Mouse (Mus musculus): ENCODE results near the gene Spdl1. TPM values are rescaled to one million over a fixed set of nuclear protein-coding genes. Genes with fewer than 3 reads are reported as not detected.
"Not testable (repeated sequence)": the region's sequence is repeated elsewhere in the genome, so short reads cannot be mapped to it uniquely, and the experiment has no call there.

The Spdl1 gene
- total RNA-seq, 2 experiments from 2014 or later: 0.36 to 0.42 TPM

DNA sequence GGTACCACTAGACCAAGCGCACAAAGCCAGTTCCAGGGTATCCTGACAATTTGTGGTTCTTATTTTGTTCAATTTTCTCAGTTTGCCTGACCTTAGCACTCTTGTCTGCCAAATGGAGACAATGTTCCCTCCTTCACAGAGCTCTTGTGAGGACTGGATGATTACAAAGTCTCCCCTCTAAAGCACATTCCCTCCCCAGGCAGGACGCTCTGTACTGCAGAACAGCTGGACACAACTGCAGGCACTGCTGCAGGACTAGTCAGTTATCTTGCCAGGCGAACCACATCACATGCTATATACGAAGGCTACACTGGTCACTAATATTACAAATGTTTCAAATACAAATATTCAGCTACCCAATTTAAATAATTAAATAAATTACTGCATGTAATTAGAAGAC lies 8.7 kb downstream of the Spdl1 start:
- DNase-seq (ENCODE audit: low spot score): no peak
- intact Hi-C loops (cut with DNase I): no loop called here

DNA sequence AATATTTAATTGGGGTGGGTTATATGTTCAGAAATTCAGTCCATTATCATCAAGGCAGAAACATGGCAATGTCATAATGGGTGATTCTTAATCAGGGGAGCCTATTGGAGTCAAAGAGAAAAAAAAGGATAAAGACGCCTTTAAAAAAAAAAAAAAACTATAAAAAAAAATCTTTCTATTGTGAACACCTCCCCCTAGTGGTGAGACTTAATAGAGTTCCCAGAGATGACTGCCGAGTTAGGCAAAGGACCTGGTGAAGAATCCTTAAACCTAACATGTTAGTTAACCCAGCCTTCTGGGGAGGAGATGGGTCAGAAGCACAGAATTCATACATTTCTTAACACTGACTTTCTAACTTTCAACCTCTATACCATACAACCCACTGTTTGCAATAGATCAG lies 18.7 kb downstream of the Spdl1 start:
- intact Hi-C loops (cut with DNase I): loop anchor here (2.0 kb wide), 1 partner anchor 502 kb away; no protein-coding TSS in a partner anchor
- DNase-seq (ENCODE audit: low spot score): no peak

DNA sequence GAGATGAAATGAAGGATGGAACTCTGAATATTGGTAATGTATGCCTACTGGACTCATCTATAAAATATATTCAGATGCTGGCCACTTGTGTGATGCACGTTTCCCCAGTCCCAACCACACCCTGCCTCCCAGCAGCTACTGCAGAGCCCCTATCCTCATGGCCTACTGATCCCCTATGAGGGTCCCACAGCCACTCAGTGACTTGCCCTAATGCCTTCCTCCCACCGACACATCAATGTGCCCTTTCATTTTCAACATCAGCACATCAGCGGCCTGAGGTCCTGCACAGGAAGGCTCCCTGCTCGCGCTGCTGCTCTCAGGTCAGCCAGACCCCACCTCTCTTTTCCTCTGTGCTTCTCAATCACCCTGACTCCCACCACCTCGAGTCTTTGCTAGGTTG lies 19.1 kb downstream of the Spdl1 start:
- intact Hi-C loops (cut with DNase I): loop anchor here (2.0 kb wide), 1 partner anchor 502 kb away; no protein-coding TSS in a partner anchor
- DNase-seq (ENCODE audit: low spot score): no peak

DNA sequence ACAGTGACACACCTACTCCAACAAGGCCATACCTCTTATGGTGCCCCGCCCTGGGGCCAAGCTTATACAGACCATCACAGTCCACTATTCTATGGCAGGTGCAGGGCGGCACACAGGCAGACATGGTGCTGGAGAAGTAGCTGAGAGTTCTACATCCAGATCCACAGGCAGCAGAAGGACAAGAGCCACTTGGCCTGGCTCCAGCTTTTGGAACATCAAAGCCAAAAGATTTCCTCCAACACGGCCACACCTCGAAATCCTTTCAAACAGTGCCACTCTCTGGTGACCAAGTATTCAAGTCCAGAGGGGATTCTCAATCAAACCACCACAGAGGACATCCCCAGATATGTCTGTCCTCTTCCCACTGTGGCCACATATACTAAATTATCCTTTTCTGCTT lies 28.4 kb downstream of the Spdl1 start:
- DNase-seq (ENCODE audit: low spot score); intact Hi-C loops (cut with DNase I): not testable (repeated sequence)

DNA sequence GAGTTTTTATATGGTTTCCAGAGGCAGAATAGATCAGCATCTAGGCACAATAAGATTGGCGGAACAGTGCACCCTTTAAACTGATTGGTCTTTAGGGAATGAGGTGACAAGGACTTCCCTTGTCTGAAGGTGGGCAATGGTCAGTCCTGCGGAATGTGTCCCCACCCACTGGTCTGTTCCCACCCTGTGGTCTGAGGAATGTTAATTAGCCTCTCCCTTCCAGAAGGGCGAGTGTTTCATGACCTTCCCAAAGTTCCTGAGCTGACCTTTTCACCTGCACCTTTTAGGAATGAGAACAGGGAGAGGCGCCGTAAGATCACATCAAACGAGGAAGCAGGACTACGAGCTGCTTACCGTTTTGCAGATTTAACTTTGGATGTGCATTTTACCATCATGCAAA lies 35.4 kb downstream of the Spdl1 start:
- intact Hi-C loops (cut with DNase I); DNase-seq (ENCODE audit: low spot score): not testable (repeated sequence)

DNA sequence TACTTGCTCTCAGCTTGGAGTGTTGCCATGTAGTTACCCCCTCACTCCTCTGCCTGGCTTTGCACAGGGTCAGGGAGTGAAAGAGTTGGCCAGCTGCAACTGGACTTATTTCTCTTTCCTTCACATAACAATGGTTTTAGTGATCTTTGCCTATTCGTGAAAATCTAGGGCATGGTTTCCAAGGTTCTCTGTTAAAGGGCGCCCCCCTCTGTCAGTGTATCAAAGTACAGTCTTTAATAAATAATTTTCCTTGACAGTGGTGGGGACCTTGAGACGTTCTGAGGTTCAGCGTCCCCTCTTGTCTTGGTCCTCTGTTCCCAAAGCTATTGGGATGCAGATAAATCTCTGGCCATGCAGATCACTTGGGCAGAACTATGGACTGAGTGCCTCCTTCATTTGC lies 37.3 kb downstream of the Spdl1 start:
- intact Hi-C loops (cut with DNase I): no loop called here
- DNase-seq (ENCODE audit: low spot score): no peak

DNA sequence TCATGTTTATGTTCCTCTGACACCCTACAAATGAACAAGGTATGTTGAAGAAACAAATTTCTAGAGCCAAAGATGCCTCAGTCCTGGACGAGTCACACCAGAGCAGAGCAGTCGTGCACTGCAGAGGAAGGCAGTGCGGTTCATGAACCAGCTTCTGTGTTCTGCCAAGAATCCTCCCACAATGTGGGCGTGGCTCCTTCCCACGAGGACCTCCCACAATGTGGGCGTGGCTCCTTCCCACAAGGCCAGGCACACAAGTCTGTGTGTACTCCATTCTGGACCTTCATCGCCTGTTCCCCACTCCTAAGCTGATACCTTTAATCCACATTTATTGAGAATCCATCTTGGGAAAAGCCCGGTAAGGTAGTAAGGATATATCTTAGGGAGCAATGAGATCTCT lies 41.6 kb downstream of the Spdl1 start:
- DNase-seq (ENCODE audit: low spot score): no peak
- intact Hi-C loops (cut with DNase I): no loop called here

DNA sequence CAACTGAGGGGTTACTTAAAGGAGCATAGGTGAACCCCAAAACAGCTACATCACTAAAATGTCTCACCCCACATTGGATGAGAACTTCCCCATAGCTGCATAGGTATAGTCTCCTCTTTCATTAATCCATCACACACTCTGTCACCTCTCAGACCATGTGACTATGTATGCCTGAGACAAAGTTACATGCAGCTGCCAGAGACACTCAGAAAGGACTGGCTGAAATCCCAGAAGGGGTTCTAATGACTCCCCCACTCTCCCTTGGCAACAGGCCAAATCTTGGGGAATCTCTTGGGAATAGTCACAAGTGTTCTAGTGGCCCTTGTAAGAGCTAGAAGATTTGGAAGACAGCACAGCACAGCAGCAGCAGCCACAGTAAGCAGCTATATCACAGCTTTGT lies 48.6 kb downstream of the Spdl1 start:
- DNase-seq (ENCODE audit: low spot score): no peak
- intact Hi-C loops (cut with DNase I): no loop called here

DNA sequence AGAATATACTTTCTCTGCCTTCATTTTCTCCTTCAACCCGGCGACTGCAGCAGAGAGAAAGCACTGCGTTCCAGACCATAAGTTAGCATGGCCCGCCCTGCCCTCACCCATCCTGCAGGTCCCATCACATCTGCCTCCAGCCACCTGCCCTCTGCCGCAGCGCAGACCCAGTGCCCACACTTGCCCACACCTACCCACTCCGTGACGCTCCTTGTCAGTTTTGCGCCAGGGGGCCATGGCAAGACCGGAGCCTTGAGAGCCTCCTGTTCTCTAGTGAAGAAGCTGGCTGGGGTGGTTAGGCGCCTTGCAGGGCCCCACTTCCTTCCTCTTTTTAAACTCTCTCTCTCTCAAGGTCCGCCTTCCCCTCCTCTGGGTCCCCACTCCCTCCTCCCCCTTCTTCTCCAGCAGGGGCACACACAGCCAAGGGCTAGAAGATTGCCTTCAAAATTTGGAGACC lies 49.8 kb downstream of the Spdl1 start, which contains the start of gene Dock2:
Gene Dock2, minus strand, starts transcription at position 306 of the 457 bp plus-strand sequence.
- intact Hi-C loops (cut with DNase I): no loop called here
- DNase-seq (ENCODE audit: low spot score): peak; percentile 8

DNA sequence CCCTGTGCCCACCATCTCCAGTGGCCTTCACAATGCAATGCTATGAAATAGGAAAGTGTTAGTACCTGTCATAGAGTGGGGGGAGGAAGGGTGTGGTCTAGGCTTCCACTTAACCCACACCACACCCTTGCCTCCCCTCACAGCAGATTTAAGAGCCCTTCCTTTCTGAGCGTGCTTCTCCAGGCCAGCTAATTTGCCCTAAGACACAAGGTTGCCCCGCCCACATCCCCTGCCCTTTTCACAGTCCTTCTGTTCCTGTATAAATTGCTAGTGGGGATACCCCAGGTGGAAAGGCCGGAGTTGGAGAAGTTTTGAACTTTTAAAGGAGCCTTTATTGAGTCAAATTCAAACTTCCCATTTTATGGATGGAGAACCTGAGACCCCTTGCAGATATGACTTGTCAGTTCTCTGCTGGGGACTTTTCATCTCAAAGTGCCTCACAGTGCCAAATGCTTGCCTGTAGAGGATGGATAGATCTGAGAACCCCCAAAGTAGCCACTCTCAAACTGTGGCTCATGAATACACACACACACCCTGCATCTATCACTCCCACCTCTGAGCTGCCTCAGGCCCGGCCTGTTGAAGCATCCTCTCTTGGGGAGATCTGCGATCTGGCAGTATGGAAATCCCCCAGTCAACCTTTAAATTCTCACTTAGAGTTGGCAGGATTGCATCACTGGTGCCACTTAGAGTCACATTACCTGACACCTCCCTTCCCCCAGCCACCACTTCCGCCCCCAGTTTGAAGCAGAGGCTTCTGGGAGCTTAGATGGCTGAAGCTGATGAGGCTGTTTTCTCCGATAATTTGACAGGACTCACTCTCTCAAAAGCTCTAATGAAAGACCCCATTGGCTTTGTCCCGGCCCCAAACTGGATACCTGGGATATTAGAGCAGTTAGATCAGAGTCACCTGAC lies 50.7 kb downstream of the Spdl1 start:
- DNase-seq (ENCODE audit: low spot score): no peak

DNA sequence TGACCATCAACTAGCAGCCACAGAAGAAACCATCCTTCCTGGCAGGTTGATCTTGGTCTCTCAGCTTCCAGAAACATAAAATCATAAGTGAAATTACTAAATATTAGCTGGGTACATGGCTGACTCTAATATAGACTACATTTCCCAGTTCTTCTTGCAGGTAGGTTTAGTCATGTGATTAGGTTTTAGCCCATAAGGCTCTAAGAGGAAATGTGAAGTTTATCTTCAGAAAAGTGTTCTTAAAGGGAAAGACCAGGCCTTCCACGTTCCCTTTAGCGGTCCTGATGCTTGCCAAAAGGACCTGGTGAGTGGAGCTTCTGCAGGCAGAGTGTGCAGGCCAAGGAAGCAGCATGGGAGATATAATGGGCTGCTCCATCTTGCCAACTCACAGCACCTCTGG lies 52.7 kb downstream of the Spdl1 start:
- intact Hi-C loops (cut with DNase I): no loop called here
- DNase-seq (ENCODE audit: low spot score): no peak

More for the DNA sequence above, 50.7 kb downstream of the Spdl1 start:
- intact Hi-C loops (cut with DNase I): no loop called here

DNA sequence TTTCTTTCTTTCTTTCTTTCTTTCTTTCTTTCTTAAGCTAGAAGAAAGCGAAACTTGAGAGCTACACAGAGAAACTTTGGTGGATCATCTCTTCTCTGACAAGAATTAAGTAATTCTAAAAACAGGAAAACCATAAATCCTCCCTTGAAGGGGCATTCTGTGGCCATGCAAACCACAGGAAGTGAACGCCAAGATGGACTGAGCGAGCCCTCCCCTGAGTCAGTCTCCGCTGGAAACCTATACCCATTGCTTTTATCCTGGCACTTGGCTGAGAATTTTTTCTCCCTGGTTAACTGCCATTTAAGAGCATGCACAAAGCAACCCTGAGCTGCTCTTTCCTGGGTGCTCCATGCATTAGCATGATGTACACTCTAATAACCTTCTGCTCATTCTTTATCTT lies 53.5 kb downstream of the Spdl1 start:
- intact Hi-C loops (cut with DNase I): no loop called here

DNA sequence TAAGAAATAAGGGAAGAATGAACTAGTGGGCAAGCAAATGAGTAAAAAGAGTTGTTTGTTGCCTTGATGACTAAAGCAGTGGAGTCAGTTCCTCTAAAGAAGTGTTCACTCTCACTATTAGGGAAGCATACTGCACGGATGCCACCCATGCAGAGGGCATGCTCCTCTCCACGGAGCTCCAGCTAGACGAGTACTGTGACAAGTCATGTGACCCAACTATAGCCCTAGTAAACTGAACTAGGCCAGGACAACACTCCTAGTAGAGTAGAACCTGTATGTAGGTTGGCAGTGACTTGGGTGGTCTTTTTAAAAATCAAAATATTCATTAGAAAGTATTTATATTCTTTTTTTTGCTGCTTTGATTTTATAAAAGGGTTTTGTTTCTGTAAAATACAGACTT lies 55.1 kb downstream of the Spdl1 start:
- intact Hi-C loops (cut with DNase I): no loop called here
- no peak for DNase-seq (ENCODE audit: low spot score)

More for the DNA sequence above, 53.5 kb downstream of the Spdl1 start:
- no peak for DNase-seq (ENCODE audit: low spot score)

DNA sequence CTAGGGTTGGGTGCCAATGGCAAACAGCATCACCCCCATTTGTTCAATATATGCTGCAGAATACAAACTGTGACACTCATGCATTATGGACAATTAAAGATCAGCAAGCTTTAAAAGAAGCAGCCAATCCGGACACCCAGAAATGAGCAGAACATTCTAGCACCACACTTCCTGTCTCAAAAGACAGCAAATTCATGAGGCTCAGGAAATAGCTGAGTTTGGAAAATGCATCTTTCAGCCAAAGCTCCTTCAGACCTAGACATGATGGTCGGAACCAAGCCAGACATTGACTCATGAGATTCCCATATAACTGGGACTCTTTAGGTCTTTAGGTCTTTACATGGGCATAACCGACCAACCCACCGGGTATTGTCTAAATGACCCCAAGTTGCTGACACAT lies 55.9 kb downstream of the Spdl1 start:
- DNase-seq (ENCODE audit: low spot score): no peak
- intact Hi-C loops (cut with DNase I): no loop called here

DNA sequence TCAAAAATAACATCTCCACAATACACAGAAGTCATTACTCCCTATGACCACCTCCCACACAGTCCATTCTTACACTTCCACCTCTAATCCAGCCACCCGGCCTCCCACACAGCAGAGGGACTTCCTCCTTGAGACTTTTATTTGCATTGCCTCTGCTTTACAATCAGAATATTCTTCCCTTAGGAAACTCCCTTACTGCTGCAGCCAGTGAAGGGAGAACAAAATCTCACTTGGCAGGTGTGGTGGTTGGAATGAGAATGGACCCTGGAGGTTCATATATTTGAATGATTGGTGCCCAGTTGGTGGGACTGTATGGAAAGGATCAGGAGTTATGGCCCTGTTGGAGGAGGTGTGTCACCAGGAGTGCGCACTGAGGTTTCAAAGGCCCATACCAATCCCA lies 57.4 kb downstream of the Spdl1 start:
- intact Hi-C loops (cut with DNase I): no loop called here
- DNase-seq (ENCODE audit: low spot score): no peak

DNA sequence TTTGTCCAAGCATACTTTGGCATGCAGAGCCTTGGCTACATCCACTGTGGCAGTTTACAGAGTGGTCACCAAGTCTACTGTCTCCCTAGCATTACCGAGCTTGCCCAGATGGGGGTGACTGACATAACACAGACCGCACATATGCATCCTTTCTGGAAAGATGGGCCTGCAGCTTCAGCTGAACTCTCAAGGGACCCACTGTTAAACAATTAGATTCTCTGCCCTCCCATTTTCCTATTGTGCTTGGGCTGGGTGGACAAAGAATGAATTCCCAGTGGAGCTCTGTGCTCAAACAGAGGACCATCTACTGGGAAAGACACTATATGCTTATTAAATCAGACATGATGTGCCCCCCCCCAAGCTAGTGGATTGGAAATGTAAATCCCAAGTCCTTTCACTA lies 58.8 kb downstream of the Spdl1 start:
- intact Hi-C loops (cut with DNase I): no loop called here
- DNase-seq (ENCODE audit: low spot score): no peak

DNA sequence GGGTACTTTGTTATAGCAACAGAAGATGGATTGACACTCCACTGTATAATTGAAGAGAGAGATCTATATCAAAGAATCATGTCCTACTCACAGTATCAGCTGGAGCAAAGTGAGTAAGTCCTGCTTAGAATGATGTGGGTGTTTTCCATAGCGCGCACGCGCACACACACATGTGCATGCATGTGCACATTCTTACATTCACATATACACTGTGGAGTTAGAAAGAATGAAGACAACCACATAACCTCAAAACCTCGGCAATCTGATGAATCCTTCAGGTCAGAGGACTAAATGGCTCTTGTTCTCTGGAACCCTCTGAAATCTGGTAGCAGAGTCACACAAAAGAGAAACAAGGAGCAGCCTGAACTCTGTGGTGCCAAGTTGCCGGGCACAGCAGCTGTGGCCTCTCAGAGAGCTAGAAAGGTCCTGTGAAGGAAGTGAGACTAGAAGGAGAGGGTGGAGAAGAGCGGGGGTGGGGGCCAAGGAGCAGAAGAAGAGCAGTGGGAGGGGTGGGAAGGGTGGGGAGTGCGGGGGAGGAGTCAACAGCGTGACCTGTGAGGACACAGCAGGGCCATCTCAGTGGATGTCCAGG lies 60.0 kb downstream of the Spdl1 start:
- no peak for DNase-seq (ENCODE audit: low spot score)
- intact Hi-C loops (cut with DNase I): no loop called here

DNA sequence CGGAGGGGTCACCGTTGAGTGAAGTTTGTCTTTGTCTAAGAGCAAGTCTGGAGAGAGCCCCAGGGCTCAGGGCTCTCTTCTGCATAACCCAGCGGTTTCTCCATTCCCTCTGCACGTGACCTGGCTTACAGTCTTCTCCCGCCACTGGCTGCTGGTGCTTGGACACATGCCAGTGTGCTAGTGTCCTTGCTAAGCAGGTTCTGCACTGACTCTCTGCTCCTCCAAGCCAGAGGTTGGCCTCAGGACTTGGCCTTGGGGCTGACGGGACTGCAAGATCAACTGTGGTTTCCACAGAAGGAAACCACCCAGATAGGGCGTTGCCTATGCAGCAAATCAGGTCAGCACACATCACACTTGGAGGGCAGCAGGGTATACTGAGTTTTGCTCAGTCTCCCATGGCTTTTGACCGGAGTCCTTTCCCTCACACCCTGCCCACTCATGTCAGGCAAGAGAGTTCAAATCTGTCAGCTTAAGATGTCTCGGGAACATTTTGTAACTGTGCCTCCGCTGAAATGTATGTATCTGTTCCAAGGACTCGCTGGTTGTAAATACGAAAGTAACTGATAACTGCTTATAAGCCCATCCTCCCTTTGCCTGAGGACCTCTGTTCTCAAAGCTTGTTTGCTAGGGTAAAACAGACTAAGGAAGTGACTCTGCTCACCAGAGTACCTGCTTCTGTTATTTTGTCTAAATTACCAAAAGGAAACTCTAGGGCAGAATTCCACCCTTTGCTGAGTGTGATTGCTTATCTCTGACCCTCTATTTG lies 62.0 kb downstream of the Spdl1 start:
- intact Hi-C loops (cut with DNase I): no loop called here
- DNase-seq (ENCODE audit: low spot score): peak; percentile 22

DNA sequence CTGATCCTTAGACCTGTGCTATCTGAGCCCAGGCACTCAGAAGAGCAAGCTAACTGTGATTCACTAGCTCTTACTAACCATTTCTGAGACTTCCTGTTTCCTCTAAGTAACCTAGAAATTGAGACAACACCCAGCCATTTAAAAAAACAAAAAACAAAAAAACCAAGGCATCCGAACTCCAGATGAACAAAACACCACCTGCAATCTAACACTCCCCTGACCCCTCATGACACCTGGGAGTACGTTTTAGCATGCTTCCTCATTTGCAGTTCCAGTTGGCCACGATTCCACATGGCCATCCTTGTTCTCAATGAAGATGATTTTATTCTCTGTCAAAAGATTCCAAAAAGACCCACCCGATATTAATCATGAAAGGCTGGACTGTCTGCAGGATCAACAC lies 62.8 kb downstream of the Spdl1 start:
- intact Hi-C loops (cut with DNase I): no loop called here
- DNase-seq (ENCODE audit: low spot score): no peak

DNA sequence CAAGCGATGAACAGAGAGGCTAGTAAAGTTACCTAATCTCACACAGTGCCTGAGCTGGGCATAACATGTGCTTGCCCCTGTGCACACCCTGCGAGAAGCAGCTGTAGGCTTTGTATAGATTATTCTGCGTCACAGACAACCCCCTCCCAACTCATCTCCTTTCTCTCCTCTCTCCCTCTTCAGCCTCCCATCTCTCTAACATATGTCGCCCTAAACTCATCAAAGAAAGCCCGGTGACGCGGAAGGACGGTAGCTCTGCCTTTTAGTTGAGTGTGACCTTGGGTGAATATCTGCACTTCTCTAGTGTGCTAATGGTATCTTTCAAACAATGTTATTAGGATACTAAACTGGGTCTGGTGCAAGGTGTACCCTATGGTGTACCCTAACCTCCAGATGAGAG lies 63.5 kb downstream of the Spdl1 start:
- intact Hi-C loops (cut with DNase I): no loop called here
- DNase-seq (ENCODE audit: low spot score): no peak

DNA sequence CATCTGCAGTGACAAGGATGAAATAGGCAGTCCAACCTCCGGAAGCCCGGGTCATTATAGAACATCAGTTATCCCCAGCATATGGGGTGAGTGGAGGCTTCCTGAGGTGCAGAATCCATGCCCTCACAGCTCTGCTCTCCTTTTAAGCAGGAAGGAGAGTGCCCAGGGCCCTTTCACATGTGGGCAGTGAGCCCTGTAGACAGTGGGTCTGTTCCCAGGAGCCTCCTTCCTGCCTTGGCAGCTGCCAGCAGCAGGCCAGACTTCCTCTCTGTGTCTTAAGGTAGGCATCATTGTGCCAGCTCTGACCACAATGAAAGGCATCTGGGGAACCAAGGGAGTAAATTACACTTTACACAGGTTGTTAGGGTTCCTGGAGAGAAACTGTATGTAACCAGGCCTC lies 64.0 kb downstream of the Spdl1 start:
- no peak for DNase-seq (ENCODE audit: low spot score)
- intact Hi-C loops (cut with DNase I): no loop called here
